Mouse (Mus musculus) G1E (cell line): Measurements from ENCODE around the gene Slc13a4.

Source experiments
- CTCF ChIP-seq: IDR thresholded peaks from 2 replicates; pipeline ENCODE4 v1.5.1; 2012; ENCODE audit warnings: low read depth, low read length, inconsistent platforms, mixed read lengths
- GATA2 ChIP-seq: IDR thresholded peaks from 2 replicates; pipeline ENCODE4 v1.6.1; 2012; ENCODE audit warnings: low read depth, low read length, inconsistent platforms, borderline replicate concordance
- POLR2AphosphoS5 ChIP-seq: IDR thresholded peaks from 2 replicates; pipeline ENCODE4 v1.6.1; 2012; ENCODE audit warnings: low read depth, low read length, inconsistent platforms; ENCODE audit not compliant: insufficient replicate concordance

- TF ChIP-seq CTCF (no peak), GATA2 (no peak), POLR2AphosphoS5 (no peak)
Measured at GRCm38 (mm10) chr6:35288920-35289319, 19.0 kb downstream of the Slc13a4 start.
